Mouse (Mus musculus): ENCODE data around the gene Tmem185b. TPM values are rescaled to one million over a fixed set of nuclear protein-coding genes. Genes with fewer than 3 reads are reported as not detected.

The Tmem185b gene
- polyA plus RNA-seq, 1 experiment from 2014 or later = 19.7 TPM

DNA sequence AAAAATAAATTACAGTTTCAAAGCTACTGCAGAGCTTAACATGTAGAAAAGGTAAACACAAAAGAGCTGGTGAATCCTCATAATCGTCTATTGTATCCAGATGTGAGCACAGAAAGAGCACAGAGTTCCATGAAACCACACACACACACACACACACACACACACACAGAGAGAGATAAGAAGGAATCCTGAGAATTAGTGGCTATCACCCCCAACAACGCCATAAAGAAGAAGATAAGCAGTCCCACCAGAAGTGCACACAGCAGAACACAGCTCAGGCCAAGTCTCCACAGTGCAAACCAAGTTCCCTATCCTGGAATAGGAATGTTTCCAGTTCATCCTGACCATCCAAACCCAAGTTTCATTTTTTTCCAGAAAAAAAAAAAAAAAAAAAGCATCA, 19.2 kb downstream of the Tmem185b start:
- Histone ChIP-seq H3K4me3 (no peak overlapping the region), H3K4me1 (no peaks in the 10 kb centered on the region), H3K4me2 (replicated peaks) (no peak overlapping the region), H3K9me3 (no peaks in the 10 kb centered on the region), H3K27me3 (replicated peaks) (no peaks in the 10 kb centered on the region), H3K9ac (no peak overlapping the region), H3K36me3 (peaks cover 28% of the 10 kb centered on the region), H3K27ac (no peak overlapping the region)
- WGBS = 98% methylated on average over 2 of the region's 2 CpGs
- no peak for ATAC-seq (ENCODE audit: low FRiP score, low read depth)

DNA sequence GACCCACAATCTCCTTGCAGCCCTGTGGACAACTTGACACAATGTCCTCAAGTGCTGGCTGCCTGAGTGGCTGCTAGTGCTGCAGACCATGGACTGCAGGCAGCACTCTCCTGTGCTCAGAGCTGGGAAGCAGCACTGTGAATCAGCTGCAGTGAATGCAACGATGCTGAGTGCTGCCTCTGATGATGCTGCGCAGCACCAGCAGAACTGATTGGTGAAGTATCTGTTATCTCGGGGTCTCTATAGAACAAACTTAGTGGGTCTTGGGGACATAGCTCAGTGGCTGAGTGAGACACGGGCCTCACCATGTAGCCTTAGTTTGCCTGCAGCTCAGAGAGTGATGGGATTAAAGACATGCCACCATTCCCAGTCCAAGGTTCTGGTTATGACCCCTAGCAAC, 19.7 kb downstream of the Tmem185b start:
- Histone ChIP-seq H3K4me3 (no peak overlapping the region), H3K36me3 (peaks cover 28% of the 10 kb centered on the region), H3K27me3 (replicated peaks) (no peaks in the 10 kb centered on the region), H3K4me2 (replicated peaks) (no peak overlapping the region), H3K27ac (no peak overlapping the region), H3K9me3 (no peaks in the 10 kb centered on the region), H3K9ac (no peak overlapping the region), H3K4me1 (no peaks in the 10 kb centered on the region)
- 93% methylated on average over 4 of the region's 4 CpGs for WGBS
- ATAC-seq (ENCODE audit: low FRiP score, low read depth) = no peak

- no peak for ATAC-seq (ENCODE audit: low FRiP score, low read depth)
- Histone ChIP-seq H3K4me3 (no peak overlapping the region), H3K27me3 (replicated peaks) (no peaks in the 10 kb centered on the region), H3K27ac (no peak overlapping the region), H3K4me2 (replicated peaks) (no peak overlapping the region), H3K9ac (no peak overlapping the region), H3K4me1 (no peaks in the 10 kb centered on the region), H3K36me3 (peaks cover 28% of the 10 kb centered on the region), H3K9me3 (no peaks in the 10 kb centered on the region)
- 88% methylated on average over 3 of the region's 3 CpGs for WGBS
Measured at GRCm38 (mm10) chr1:119546490-119546889, 20.5 kb downstream of the Tmem185b start.

GRCm38 (mm10) chr1:119548668-119549326, 22.8 kb downstream of the Tmem185b start:
- no peaks in the 10 kb centered on the region for H3K27me3 ChIP-seq (replicated peaks)
- ATAC-seq (ENCODE audit: low FRiP score, low read depth) = 0 out of 2 replicates have a peak, but pooled peaks have one; percentile 21
- WGBS = 70% methylated on average over 7 of the region's 7 CpGs
- no peaks in the 10 kb centered on the region for H3K4me1 ChIP-seq
- H3K36me3 ChIP-seq = peaks cover 22% of the 10 kb centered on the region
- no peaks in the 10 kb centered on the region for H3K9me3 ChIP-seq
- no peak overlapping the region for H3K4me2 ChIP-seq (replicated peaks)
- no peak overlapping the region for H3K27ac ChIP-seq
- H3K9ac ChIP-seq = no peak overlapping the region
- H3K4me3 ChIP-seq = no peak overlapping the region

GRCm38 (mm10) chr1:119549327-119549689, 23.3 kb downstream of the Tmem185b start:
- Histone ChIP-seq H3K9ac (no peak overlapping the region), H3K4me2 (replicated peaks) (no peak overlapping the region), H3K27me3 (replicated peaks) (no peaks in the 10 kb centered on the region), H3K4me1 (no peaks in the 10 kb centered on the region), H3K27ac (no peak overlapping the region), H3K4me3 (no peak overlapping the region), H3K36me3 (peaks cover 19% of the 10 kb centered on the region), H3K9me3 (no peaks in the 10 kb centered on the region)
- ATAC-seq (ENCODE audit: low FRiP score, low read depth) = no peak
- 92% methylated on average over 7 of the region's 7 CpGs for WGBS

DNA sequence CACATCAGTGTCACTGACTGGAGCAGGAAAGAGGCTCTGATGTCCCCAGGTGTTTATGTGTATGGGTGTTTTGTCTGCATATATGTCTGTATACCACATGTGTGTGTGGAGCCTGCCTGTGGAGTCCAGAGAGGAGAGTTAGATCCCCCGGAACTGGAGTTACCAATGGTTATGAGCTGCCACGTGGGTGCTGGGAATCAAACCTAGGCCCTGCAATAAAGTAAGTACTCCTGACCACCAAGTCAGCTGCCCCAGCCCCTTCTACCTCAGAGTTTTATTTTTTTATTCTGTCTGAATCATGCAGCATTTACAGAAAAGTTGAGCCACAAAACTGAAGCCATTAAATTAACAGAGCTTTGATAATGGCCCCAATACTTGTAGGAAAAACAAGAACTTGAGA, 24.1 kb downstream of the Tmem185b start:
- WGBS = 83% methylated on average over 2 of the region's 2 CpGs
- Histone ChIP-seq H3K27ac (no peak overlapping the region), H3K4me2 (replicated peaks) (no peak overlapping the region), H3K9ac (no peak overlapping the region), H3K4me1 (no peaks in the 10 kb centered on the region), H3K9me3 (no peaks in the 10 kb centered on the region), H3K4me3 (no peak overlapping the region), H3K27me3 (replicated peaks) (no peaks in the 10 kb centered on the region), H3K36me3 (peaks cover 19% of the 10 kb centered on the region)
- no peak for ATAC-seq (ENCODE audit: low FRiP score, low read depth)

GRCm38 (mm10) chr1:119551651-119552050, 25.7 kb downstream of the Tmem185b start:
- Histone ChIP-seq H3K9ac (no peak overlapping the region), H3K27me3 (replicated peaks) (no peaks in the 10 kb centered on the region), H3K9me3 (no peaks in the 10 kb centered on the region), H3K27ac (no peak overlapping the region), H3K4me3 (no peak overlapping the region), H3K36me3 (peaks cover 19% of the 10 kb centered on the region), H3K4me1 (no peaks in the 10 kb centered on the region), H3K4me2 (replicated peaks) (no peak overlapping the region)
- 95% methylated on average over 1 of the region's 1 CpGs for WGBS
- ATAC-seq (ENCODE audit: low FRiP score, low read depth) = no peak

DNA sequence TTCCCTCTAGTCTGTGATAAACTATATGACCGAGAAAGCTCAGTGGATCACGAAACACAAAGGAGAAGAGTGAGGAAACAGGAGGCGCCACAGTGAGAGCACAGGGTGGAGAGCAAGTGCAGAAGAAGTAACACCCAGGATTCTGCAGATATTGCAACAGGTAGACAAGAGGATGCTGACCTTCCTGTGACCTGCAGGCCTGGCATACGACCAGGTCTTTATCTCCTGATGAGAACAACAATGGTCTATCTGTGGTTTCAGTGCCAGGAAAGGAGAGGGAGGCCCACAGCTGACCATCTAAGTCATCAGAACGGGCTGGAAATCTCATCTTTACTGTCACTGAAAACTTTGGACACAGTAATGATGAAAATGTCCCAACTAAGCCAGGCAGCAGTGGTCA, 29.7 kb downstream of the Tmem185b start:
- 81% methylated on average over 5 of the region's 5 CpGs for WGBS
- no peak overlapping the region for H3K4me2 ChIP-seq (replicated peaks)
- no peaks in the 10 kb centered on the region; the same call in 1 of the 2 replicates for H3K9me3 ChIP-seq
- H3K36me3 ChIP-seq = peaks cover 10% of the 10 kb centered on the region
- H3K27me3 ChIP-seq (replicated peaks) = no peaks in the 10 kb centered on the region
- no peak overlapping the region for H3K27ac ChIP-seq
- H3K4me3 ChIP-seq = no peak overlapping the region
- no peaks in the 10 kb centered on the region for H3K4me1 ChIP-seq
- no peak for ATAC-seq (ENCODE audit: low FRiP score, low read depth)
- H3K9ac ChIP-seq = no peak overlapping the region

GRCm38 (mm10) chr1:119557641-119558395, 31.9 kb downstream of the Tmem185b start:
- H3K27ac ChIP-seq = no peak overlapping the region
- H3K27me3 ChIP-seq (replicated peaks) = no peaks in the 10 kb centered on the region
- no peaks in the 10 kb centered on the region; the same call in 1 of the 2 replicates for H3K9me3 ChIP-seq
- WGBS = 90% methylated on average over 4 of the region's 4 CpGs
- H3K36me3 ChIP-seq = peaks cover 19% of the 10 kb centered on the region
- H3K9ac ChIP-seq = no peak overlapping the region
- H3K4me1 ChIP-seq = no peaks in the 10 kb centered on the region
- no peak overlapping the region for H3K4me2 ChIP-seq (replicated peaks)
- H3K4me3 ChIP-seq = no peak overlapping the region
- no peak for ATAC-seq (ENCODE audit: low FRiP score, low read depth)

GRCm38 (mm10) chr1:119565531-119565930, 39.6 kb downstream of the Tmem185b start:
- Histone ChIP-seq H3K9ac (no peak overlapping the region), H3K9me3 (no peaks in the 10 kb centered on the region; the same call in 1 of the 2 replicates), H3K27me3 (replicated peaks) (no peaks in the 10 kb centered on the region), H3K4me3 (no peak overlapping the region), H3K4me1 (no peaks in the 10 kb centered on the region), H3K36me3 (peaks cover 21% of the 10 kb centered on the region; the same call in 1 of the 2 replicates), H3K27ac (no peak overlapping the region), H3K4me2 (replicated peaks) (no peak overlapping the region)
- 96% methylated on average over 4 of the region's 4 CpGs for WGBS
- no peak for ATAC-seq (ENCODE audit: low FRiP score, low read depth)

DNA sequence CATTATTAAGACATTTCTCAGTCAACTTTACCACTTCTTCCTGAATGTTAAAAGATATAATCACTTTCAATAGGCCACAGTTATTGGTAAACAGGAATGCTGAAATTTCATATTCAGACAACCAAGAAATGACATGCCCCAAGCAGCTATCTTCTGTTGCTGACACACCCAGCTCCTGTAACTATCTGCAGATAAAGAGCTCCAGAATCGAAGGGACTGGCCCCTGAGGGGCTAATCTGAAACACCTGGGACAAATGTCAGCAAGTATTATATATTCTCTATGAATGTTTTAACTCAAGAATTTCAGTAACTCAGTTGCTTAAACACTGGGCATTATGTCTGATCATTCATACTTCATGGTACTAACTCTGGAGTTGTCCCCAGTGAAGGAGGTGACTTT, 44.2 kb downstream of the Tmem185b start:
- H3K36me3 ChIP-seq = peaks cover 17% of the 10 kb centered on the region; the same call in 1 of the 2 replicates

More for the DNA sequence above, 44.2 kb downstream of the Tmem185b start:
- no peaks in the 10 kb centered on the region for H3K27me3 ChIP-seq (replicated peaks)
- H3K4me1 ChIP-seq = no peaks in the 10 kb centered on the region
- no peak overlapping the region for H3K4me3 ChIP-seq
- H3K9me3 ChIP-seq = no peaks in the 10 kb centered on the region
- ATAC-seq (ENCODE audit: low FRiP score, low read depth) = no peak
- no peak overlapping the region for H3K27ac ChIP-seq
- no peak overlapping the region for H3K9ac ChIP-seq
- WGBS = 80% methylated on average over 1 of the region's 1 CpGs
- H3K4me2 ChIP-seq (replicated peaks) = no peak overlapping the region
